Mouse (Mus musculus) mature B cell (primary cell): ENCODE data around the gene Wdr34.

Experiments used
- in situ Hi-C: fragments of 300-500 bp; cut with MboI; formaldehyde crosslinking; loops from 2 replicates; pipeline ENCODE4 v1.14.3; 2019

The Wdr34 gene

DNA sequence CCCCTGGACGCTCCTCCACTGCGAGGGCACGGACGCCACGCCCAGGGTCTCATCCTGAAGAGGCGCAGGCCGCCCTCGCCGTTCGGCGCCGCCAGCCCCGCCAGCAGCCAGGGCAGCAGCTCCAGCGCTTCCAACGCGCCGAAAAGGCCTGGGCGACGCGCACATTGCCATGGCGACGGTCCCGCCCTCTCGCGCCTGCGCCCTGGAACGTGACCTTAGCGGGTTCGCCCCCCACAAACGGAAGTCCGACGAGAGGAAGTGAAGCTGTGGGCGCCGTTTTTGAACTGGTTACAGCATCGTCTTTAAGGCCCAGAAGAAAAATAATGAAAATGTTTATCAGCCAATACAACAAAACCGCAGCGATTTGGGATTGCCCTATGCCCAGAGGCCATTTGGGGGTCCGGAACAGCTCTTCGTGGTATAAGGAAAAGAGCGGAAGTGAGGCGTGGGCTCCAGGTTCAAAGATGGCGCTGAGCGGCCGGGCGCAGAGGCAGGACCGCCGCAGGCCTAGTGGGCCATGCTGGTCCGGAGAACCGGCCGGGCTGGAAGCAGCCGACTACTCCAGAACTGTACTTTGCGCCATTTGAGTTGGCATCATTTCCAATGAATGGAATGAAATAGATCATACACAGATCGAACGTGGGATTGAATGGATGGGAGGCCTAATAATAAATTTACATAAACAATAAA lies at the start of gene Wdr34:
Gene Wdr34 (minus strand): TSS at position 183 of the 690 bp plus-strand sequence.
- in situ Hi-C loops, result loop anchor here (5.0 kb wide), 1 partner anchor 48 kb away; no protein-coding TSS in a partner anchor

DNA sequence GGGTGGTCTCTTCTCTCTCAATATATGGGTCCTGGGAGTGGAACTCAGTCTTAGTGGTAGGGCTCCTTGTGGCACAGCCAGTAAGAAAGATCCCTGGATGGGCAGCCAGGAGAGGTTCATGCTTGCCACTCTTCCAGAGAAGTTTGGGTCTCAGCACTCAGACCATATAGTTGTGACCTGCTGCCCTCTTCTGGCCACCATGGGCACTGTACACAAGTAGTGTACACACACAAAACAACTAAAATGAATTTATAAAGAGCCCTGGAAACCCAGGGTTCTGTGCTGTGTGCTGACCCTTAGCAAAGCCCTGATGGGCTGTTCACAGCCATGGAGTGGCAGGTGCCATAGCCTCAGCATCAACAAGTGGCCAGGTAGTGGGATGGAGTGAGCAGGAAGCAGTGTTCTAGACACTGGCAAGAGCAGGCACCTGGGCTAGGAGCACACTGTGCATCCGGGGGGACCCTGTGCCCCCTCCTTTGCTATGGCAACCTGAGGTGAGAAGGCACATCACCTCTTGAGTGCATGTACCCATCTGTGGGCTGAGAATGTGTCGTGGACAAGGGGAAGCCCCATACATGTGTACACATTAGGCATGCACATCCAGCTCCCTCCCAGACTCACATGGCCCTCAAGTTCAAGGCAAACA lies 47.3 kb upstream of the Wdr34 start:
- in situ Hi-C loops, result loop anchor here (5.0 kb wide), 1 partner anchor 49 kb away; the partner anchor contains the start of gene Wdr34

DNA sequence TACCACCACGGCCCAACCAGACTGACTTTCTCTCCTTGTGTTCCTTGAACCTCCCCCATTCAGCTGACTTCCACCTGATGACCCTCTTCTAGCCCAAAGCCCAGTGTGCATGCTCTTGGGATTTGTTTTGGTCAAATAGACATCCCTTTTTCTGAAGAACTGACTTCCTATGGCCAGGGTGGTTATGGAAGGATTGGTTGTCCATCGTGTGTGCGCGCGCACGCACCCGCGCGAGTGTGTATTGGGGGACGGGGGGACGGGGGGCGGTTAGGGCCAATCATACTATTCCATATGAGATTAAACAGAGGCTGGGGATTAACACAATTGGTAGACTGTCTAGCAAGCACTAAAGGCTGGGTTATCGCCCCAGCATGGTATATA lies 45.5 kb upstream of the Wdr34 start:
- in situ Hi-C loops, result no loop called here

DNA sequence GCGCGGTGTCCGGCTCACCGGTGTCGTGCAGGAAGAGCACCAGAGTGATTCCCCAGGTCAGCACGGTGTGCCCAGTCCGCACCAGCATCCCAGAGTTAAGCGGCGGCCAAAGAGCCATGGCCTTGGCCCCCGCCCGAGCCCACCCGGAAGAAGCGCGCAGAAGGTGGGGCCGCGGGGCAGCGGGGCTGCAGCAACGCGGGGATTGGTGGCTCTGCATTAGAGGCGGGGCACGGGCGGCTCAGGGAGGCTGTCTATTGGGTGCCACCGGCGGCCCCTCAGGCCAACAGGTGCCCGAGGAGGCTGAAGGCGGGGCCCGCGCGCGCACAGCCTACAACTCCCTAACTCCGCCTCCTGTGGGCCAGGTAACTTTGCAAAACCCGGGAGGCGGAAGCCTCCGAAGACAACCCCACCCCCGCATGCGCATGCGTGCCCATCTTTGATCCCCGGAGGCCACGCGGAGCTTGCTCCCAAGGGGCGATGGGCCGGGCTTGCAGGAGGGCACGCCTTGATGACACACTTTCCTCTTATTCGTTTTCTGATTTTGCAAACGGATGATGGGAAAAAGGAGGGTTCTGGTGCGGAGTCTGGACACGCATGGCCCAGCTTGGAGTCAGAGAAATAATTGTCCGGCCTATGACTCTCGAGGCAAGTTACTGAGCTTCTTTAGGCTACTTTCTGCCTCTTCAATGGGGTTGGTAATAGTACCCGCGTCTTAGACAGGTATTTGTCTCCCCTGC lies 45.0 kb upstream of the Wdr34 start, which contains the start of gene Zdhhc12:
Gene Zdhhc12 (minus strand): TSS at position 178 of the 737 bp plus-strand sequence.
- in situ Hi-C loops, result no loop called here

DNA sequence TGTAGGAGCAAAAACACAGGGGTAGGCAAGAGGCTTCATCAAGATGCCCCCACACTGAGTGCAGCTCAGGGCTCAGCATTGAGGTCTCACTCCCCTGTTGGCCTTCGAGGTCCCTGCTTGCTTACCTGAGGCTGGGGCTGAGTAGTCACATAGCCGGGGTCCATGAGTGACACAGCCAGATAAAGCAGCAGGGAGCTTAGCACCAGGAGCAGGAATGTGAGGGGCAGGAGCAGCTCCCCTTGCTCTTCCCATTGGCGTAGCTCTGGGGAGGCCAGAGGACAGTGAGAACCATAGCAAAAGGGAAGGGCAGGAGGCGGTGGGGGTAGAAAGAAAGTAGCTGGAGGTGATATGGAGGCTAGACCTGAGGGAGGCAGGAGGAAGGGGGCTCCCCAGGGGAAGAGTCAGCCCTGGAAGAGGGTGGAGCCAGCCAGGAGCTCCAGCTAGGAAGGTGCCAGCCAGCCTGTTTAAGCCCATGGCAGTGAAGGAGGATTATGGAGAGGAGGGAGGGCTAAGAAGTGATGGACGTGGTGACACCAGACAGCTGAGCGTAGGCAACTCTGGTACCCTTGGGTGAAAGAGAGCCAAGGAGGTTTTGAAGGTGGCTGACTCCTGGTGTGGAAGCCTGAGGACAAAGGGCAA lies 43.7 kb upstream of the Wdr34 start:
- in situ Hi-C loops, result no loop called here

DNA sequence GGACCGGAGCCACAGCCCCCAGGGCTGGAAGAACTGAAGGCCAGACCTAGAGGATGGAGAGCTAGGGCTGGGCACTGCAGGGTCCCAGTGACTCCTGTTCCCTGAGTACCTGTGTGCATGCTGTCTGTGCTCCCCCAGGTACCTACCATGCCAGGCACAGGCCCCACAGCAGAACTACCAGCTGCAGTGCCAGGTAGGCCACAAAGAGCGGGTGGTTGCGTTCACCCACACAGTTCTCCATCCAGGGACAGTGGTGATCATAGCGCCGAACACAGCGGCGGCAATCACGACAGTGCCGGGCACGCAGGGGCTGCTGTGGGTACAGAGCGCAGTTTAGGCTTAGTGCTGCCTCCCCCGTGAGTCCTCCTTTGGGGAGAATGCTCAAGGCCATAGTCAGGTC lies 42.8 kb upstream of the Wdr34 start:
- in situ Hi-C loops, result no loop called here

DNA sequence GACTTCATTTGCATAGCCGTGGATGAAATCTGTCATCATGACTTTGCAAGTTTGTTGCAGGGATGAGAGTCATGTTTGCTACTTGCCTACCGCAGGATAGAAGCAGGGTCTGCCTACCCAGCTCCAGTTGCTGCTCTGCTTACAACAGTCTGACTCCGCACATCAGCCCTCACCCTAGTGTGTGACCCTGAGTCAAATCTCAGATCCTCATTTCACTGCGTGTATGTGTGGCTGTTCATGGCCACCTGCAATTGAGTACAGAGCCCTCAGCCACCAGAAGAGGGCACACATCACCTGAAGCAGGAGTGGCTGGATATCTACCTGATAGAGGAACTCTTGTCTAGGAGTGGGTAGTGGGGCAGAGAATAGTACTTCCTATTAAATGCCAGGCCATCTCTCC lies 38.6 kb upstream of the Wdr34 start:
- in situ Hi-C loops, result no loop called here

DNA sequence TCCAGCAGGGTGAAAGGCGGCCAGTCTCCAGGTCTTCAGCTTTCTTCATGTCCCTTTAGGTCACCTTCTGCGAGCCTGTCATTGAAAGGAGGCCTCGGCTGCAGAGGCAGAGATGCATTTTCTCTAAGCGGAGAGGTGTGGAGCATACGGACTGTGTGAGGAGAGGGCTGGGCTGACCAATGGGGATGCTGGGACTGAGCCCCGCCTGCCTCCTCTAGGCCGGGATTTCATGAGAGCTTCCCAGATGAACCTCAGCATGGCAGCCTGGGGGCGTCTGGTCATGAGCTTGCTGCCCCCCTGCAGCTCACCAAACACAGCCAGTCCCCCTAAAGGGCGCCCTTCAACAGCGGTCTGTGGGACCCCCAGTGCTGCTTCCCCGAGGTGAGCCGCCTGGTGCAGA lies 36.0 kb upstream of the Wdr34 start:
- in situ Hi-C loops, result no loop called here

DNA sequence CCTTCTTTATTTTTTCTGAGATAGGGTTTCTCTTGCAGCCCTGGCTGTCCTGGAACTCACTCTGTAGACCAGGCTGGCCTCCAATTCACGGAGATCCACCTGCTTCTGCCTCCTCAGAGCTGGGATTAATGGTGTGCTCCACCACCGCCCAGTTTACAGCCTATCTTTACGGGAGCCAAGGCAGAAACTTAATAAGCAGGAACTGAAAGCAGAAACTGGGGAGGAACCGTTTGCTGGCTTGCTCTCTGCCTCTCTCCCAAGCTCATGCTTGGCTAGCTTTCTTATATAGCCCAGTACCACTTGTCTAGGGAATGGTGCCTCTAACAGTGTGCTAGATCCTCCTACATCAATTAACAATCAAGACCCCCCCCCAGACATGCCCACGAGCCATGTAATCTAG lies 35.4 kb upstream of the Wdr34 start:
- in situ Hi-C loops, result no loop called here

DNA sequence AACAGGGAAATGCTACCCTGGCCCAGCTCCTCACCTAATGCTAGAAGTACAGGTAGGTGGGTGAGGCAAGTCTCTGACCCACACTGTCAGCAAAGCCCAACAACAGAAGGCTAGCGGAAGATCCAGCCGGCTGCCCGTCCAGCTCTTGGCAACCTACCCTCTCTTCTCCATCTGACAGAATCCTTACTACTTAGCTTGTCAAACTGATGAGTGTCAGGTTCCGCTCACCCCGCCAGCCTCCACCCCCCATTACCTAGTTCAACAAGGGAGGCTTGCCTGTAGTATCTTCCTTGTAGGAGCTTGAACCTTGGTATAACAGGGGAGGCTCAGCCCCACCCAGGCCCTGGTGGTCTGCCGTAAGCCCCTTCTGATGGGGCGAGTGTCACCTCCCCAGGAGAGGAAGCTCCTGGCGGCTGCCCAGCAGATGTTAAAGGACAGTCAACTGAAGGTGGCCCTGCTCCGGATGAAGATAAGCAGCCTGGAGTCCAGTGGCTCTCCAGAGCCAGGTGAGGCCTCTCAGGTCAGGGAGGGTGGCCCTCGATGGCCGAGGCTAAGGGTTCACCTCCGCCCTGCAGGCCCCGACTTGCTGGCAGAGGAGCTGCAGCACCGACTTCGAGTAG lies 31.6 kb upstream of the Wdr34 start:
- in situ Hi-C loops, result no loop called here

DNA sequence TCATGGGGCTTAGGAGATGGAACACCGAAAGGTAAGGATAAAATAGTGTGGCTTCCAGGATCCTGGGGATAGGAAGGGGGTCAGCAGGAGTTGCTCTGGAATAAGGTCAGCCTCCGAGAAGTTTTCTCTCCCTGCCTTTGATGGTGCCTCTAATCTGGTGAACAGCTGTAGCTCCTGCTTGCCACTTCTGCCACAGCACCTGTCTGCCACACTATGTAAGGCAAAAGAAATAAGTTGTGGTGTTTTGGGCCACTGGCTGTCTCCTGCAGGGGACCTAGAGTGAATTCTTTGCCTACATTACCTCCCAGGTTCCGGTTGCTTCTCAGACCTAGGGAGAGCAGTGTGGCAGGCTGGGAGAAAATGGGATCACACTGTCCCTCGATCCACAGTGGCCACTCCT lies 30.1 kb upstream of the Wdr34 start:
- in situ Hi-C loops, result no loop called here

DNA sequence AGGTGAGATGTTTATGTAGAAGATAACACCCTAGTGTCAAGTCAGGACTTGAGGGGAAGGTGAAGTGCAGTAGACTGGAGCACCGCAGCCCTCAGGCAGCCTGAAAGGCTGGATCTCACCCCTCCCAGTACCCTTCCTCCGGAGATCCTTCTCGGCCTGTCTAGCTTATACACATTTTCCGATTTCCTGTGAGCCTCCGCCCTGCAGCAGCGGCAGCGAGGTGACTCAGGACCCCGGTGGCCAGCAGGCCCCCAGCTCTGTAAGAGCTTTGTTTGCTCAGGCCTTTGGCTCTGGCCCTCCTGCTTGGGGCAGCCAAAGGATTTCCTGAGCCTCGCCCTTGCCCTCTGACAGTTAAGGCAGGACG lies 29.6 kb upstream of the Wdr34 start:
- in situ Hi-C loops, result no loop called here

DNA sequence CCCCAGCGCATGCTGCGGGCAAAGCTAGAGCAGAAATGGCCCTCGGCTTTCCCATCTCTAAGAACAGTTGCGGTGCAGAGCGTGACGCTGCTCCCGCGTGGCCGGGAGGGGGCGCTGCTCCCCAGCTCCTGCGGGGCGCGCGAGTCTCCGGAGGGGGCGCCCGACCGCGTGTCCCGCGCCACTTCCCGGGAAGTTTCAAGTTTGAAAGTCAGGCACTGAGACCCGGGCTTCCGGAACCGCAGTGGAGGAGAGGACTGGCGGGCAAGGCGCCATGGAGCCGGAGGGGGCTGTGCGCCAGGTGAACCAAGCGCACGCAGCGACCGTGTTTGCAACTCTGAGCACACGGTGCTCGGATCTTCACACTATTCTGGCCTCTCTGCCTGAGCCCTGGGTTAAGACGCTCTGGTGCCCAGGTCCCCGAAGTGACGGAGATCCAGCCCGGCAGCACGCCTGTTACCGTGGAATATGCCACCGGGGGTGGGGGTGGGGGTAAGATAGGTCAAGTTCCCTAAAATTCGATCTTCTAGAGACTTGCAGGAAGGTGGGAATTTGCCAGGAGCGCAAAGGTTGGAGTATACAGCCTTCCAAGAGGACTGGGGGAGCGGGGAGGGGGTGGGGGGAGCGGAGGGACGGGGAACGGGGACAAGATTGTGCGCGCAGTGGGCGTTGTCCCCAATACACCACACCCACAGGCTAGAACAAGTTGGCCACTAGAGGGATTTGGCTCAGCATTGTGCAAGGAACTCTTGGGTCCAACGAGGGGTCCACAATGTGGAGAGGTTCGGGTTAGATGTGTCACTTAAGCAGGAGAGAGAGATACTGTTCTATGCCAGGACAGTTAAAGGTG lies 29.0 kb upstream of the Wdr34 start, which contains the start of gene Pkn3:
Gene Pkn3 (plus strand): TSS at position 183 of the 847 bp plus-strand sequence.
- in situ Hi-C loops, result no loop called here

DNA sequence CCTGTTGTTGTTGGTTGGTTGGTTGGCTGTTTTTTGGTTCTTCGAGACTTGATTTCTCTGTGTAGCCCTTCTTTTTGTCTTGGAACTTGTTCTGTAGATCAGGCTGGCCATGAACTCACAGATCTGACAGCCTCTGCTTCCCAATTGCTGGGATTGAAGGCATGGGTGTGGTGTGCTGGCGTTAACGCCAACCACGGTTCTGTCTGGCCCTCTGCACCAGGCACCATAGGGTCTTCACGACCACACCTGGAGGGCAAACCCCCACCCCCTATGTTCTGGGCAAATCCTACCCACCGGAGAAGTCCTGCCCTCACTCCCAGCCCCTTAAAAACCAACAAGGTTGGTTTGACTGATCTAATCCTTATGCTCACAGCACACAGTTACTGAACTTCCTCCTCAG lies 28.3 kb upstream of the Wdr34 start:
- in situ Hi-C loops, result no loop called here

DNA sequence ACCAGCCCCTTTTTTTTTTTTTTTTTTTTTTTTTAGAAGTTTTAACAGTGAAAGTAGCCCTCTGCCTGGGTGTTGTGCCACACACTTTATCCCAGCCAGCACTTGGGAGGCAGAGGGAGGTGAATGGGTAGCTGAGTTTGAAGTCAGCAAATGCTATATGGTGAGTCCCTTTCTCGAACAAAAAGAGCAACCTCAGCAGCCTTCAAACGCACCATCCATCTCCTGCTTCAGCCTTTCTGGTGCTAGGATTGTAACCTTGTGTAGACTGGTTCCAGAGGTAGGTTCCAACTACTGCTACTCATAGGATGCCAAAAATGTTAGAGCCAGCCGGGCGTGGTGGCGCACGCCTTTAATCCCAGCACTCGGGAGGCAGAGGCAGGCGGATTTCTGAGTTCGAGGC lies 27.8 kb upstream of the Wdr34 start:
- in situ Hi-C loops, result no loop called here

DNA sequence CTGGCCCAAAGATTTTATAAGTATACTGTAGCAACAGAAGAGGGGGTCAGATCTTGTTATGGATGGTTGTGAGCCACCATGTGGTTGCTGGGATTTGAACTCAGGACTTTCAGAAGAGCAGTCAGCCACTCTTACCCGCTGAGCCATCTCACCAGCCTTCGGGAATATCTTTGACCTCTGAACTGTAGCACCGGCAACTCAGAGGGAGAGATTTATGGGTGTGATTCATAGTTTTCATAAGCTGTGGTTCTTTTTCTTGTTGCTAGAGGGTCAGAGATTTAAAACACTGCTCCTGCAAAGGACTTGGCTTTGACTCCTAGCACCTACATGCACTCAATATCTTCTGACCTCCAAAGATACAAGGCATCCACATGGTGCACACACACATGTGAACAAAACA lies 26.9 kb upstream of the Wdr34 start:
- in situ Hi-C loops, result no loop called here

DNA sequence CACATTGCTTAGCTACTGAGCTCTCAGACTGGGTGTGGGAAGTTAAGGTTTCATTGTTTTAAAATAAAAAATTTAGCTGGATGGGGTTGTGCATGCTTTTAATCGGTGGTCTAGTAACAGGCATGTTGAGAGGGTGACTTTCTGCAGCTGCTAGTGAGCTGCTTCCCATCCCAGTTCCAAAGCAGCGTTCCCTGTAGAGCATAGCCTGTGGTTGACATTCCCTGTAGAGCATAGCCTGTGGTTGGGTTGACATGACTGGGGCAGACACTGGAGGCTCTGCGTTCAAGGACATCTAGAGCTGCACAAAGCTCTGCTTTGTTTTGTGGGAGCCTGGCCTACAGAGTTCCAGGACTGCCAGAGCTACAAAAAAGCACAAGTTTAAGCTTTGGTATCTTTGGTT lies 24.6 kb upstream of the Wdr34 start:
- in situ Hi-C loops, result no loop called here

DNA sequence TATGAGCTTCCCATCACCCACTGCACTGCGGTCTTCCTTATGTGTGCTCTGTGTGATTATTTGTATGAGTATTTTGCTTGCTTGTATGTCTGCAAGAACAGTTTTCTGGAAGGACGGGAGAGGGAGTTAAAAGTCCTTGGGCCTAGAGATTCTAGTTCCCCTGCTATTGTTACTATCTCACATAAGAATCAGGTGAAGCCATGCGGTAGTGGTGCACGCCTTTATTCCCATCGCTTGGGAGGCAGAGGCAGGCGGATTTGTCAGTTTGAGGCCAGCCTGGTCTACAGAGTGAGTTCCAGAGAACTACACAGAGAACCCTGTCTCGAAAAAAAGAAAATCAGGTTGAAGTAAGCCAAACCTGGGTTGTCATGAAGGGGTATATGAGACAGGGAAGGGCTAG lies 24.2 kb upstream of the Wdr34 start:
- in situ Hi-C loops, result no loop called here

DNA sequence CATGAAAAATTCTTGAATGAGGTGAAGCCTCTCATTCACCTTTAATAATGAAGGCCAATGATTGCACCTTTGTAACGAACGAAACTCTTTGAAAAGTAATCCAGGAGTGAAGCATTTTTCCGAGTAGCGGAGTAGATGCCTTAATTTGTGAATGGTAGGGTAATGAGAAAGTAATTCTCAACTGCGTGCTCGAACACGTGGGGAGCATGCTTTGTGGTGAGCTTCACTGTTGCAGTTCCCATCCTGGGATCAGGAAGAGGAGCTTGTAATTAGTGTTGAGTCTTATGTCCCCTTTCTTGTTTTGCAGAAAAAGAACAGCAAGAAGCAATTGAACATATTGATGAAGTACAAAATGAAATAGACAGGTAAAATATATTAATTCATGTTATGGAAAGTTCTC lies 19.3 kb upstream of the Wdr34 start:
- in situ Hi-C loops, result no loop called here

DNA sequence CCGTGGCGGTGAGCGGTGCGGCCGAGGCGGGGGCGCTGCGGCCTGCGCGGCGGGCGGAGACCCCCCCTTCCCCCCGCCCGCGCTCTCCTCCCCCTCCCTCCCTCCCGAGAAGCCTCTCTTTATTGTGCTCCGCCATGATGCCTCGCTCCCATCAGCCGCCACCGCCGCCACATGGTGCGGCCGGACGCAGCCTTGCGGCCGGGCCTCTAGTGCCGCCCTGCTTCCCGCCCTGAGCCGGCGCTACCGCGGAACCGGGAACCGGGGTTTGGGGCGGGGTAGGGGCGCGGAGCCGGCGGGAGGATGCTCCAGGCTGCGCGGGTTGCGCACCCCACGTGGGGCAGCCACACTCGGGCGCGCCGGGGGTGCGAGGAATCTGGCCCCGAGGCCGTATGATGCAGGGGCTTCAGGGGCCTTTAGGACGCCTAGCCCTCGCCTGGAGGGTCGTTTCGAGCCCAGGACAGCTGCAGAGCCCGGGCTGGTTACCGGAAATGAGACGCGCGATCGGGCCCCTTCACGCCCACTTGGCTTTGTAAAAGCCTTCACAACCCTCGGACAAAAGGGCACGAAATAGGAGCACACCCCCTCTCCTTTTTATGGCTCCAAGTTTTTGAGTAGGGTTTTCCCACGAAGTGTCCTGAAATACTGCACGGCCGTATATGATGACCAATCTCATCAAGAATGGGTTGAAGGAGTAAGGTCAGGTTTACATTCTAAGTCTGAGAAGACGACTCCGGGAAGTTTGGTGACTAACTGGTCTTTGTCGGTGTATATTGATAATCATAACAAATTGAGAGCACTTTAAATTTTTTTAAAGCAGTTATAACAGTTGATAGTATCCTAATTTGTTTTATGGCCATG lies 18.6 kb upstream of the Wdr34 start:
- in situ Hi-C loops, result no loop called here
